Mouse (Mus musculus) c-Kit-positive CD71-positive TER-119-positive erythroid progenitor cells, embryonic 14.5 days (primary cell): ENCODE measurements around the gene B3gat1.
A peak's percentile ranks its signal among the peaks of the same experiment; 100 is the strongest.

ENCODE experiments used
- DNase-seq: peaks from one replicate; pipeline ENCODE4 v3.0.0-alpha.2; 2013; ENCODE audit warnings: low spot score

B3gat1 gene

GRCm38 (mm10) chr9:26776122-26776902, 42.8 kb downstream of the B3gat1 start:
- peak; percentile 17 for DNase-seq

GRCm38 (mm10) chr9:26778421-26778820, 44.9 kb downstream of the B3gat1 start:
- no peak for DNase-seq

DNA sequence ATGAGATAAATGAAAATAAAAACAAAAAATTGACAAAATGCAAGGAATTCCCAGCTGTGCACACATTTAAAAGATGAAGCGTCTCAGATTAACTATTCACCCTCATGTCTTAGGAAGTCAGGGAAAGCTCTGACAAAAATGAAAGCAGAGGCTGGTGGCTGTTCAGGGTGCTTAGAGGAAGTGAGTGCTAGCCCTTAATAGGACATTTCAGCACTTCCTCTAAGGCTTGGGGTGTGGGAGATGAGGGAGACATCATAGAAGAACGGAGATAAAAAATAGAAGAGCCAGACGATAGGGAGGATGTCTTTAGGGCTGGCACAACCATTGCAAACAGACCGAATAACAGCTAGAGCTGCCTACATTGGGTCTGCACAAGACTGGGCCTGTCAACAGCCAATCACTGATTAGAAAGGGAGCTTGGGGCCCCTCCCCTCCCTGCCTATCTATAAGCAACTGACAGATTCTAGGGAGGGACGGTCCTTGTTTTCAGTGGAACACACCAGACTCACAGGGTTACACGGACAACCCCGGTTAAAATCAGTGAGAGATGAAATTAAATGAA, 50.0 kb downstream of the B3gat1 start:
- no peak for DNase-seq

DNA sequence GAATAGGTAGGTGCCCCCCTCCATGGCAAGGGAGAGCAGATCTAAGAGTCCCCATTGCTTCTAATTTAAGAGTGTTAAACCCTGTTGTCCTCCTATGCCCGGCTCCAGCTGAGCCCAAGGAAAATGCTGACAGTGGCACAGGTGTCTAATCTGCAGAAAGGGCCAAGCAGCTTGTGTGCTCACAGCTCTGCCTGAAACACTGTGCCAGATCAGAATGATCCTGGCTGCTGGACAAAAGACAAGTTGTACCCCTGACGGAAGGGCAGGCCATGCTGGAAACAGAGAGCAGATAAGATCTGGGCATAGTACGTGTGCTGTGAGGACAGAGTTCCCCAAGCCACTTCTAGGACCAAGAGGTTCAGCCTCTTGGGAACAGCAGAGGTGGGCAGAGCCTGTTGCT, 59.3 kb downstream of the B3gat1 start:
- no peak for DNase-seq

GRCm38 (mm10) chr9:26798205-26798604, 64.7 kb downstream of the B3gat1 start:
- DNase-seq, result no peak

GRCm38 (mm10) chr9:26798731-26799130, 65.2 kb downstream of the B3gat1 start:
- no peak for DNase-seq

GRCm38 (mm10) chr9:26800357-26800756, 66.8 kb downstream of the B3gat1 start:
- no peak for DNase-seq

- no peak for DNase-seq
Observed at GRCm38 (mm10) chr9:26804321-26804720, 70.8 kb downstream of the B3gat1 start.

GRCm38 (mm10) chr9:26805935-26806666, 72.6 kb downstream of the B3gat1 start, which contains the start of gene Glb1l2:
Gene Glb1l2 (minus strand): TSS chr9:26806468.
- DNase-seq, result peak; percentile 52

DNA sequence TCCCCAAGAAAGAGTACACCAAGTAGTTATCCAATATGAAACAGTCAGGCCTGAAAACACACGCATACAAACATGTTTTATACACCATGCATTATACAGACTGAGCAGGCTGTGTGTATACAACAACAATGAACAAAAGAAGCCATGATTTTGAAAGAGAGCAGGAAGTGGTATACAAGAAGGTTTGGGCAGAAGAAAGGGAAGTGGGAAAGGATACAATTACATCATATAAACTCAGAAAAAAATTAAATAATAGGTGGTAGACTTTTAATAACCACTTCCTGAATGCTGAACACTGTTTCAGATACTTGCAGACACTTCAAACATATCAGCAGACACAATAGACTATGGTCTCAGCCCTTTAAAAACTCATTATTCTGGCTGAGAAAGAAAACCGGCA, 75.2 kb downstream of the B3gat1 start:
- DNase-seq, result no peak
